Mouse (Mus musculus) urinary bladder, postnatal 36 days (tissue): ENCODE measurements at regions not wholly inside any gene's neighbourhood (a gene's known extent, or its start where the extent isn't known, plus 50 kb on each side); places are given as distances from the start of the nearest gene placed in this dataset.

Experiments used
- DNase-seq, 2 experiments: peaks; one replicate each; pipeline ENCODE4 v3.0.0; 2022; ENCODE audit warnings: low spot score in 2 of 2, mixed read lengths in 1 of 2

DNA sequence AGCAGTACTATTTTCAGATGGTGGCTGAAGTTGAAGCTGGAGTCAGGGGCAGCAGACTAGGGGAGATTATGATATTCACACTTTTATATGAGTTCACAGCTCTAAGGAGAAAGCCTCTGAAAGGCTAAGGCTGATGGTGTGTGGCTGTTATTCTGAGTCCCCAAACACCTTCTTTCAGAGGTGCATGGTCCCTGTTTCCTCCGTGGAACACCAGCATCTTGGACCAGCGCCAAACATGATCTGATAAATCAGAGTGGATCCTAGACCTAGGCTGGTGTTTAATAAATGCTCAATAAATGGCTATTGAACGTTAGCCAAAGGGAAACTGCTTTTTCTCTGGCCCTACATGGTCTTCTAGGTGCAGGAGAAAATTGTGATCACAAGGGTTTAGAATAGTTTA lies 269.2 kb downstream of the Agtpbp1 start:
- no peak for DNase-seq

DNA sequence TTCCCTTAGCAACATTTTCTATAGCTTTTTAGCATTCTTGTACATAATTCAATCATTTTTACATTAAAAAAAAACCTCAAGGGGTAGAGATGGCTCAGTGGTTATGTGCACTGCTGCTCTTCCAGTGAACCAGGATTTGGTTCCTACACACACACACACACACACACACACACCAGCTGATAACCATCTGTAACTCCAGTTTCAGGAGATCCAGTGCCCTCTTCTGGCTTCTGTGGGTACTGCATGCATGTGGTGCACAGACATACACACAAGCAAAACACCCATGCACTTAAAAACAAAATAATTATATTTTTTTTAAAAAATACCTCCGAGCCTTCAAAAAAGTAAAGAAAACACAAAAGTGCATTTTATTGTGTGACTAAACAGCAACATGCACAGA lies 270.6 kb downstream of the Agtpbp1 start:
- no peak for DNase-seq

DNA sequence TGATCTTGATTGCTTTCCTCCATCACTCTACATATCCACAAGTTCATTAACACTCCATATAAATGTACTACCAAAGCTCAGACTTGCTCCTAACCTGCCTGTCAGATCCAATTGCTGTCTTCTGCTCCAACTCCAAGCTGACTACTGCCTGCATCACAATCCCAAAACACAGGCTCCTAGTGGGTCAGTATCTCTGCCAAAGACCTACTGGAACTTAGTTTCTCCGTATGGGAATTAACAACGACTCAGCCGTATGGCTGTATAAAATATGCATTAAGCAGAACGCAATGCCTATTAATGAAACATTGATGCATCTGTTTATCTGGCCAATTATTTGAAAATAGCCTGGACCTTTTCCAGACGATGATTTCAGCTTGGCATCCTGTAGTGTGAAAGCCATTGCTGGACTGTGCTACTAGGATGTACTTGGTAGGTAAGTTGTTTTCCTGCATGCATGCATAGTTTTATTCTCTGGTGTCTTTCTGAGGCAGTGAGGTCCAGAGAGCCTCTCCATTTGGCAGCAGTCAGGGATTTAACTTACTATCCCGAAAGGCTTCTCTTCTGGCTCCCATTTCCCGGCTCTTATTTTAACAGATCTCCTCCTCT lies 271.2 kb downstream of the Agtpbp1 start:
- no peak for DNase-seq

DNA sequence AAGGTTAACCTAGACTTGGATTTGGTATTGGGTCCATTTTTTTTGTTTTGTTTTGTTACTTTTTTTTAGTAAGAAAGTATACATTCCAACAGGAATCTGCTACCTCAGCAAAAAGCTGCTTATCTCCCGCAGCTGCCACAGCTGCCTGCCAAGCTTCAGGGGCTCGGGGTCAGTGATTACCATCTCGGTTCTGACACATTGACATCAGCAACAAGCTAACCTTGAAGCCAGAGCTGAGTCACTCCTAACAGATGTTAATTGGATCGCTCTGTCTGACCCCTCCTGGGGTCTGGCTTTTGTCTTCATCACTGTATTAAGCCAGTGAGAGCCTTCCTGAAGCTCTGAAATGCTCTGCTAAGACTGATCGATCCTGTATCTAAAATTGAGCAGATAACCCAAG lies 292.1 kb downstream of the Agtpbp1 start:
- no peak for DNase-seq

DNA sequence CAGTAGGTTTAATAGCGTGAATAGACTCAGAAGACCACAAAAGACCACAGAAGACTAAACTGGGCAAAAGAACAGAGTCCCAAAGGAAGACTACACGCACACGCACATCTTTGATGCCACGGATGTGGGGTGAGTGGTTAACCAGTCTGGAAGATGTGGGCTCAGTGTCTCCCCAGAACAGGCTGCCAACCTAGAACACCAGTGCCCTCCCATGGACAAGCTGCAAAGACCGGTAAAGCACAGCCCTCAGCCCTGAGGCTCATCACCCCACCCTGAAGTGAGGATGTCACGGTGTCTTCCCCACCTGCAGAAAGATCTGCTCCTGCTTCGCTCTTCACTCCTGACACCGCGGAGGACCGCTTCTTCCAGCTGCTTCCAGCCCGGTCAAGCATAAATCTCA lies 295.9 kb downstream of the Agtpbp1 start:
- DNase-seq, result no peak

DNA sequence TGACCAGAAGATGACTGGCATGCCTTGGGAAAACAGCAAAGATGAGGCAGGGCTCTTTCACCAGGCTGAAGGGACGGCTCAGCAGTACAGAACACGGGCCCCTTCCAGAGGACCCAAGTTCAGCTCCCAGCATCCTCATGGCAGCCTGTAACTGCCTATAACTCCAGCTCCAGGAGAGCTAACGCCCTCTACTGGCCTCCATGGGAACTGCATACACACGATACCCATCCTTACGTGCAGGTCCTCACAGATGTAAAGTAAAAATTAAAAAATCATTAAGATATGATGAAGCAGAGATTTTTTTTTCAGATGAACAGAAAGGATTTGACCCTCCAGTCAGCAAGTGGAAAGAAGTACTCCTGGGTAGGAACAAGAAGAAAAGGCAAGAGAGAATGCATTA lies 303.8 kb downstream of the Agtpbp1 start:
- DNase-seq, result no peak

DNA sequence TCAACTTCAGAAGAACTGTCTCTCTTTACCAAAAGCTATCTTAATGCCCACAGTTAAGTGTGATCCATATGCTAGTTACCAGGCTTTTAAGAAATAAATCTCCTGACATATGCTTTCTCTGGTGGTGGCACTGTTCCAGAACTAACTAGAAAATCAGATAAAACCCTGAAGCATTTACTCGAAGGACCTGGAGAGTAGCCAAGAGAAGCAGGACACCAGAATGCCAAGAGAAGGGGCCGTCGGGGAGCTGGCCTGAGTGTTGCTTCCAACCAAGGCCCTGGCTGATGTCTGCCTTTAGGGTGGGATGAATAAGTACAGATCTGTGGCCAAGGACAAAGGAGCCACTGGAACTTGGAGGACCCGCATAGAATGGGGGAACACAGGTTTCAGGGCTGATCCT lies 305.9 kb downstream of the Agtpbp1 start:
- DNase-seq, result no peak

DNA sequence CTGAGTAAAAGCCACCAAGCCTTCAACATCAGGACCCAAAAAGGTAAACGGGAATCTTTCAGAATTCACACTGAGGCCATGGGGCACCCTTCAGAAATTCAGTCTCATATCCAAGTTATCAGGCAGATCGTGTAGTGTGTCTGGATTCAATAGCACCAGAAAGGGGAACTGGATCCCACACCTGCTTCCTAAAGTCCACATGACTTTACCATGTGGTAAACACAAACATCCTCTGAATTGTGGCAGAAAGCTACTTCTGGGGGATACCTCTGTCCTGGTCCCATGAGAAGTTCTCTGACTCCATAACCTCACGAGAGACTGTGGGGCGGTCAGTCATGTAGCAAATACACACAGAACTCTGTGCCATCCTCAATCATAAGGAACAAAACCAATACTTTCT lies 313.4 kb downstream of the Agtpbp1 start:
- no peak for DNase-seq

DNA sequence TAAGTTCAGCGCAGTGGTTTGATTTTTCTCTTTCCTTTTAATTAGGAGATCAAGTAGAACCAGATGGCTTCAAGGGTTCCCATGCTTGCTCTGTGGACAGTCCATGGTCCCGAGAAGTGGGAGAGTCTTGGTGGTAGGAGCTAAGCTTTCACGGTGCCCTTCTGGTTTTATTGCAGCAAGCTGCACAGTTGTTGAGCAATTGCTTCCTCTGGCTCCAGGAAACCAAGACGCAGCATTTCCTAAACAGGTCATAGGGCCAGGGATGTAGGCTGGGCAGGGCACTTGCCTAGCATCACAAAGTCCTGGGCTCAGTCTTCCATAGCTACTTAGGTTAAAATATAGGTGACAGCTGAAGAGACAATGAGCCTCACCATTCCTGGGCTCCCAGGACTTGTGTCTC lies 318.2 kb downstream of the Agtpbp1 start:
- no peak for DNase-seq

DNA sequence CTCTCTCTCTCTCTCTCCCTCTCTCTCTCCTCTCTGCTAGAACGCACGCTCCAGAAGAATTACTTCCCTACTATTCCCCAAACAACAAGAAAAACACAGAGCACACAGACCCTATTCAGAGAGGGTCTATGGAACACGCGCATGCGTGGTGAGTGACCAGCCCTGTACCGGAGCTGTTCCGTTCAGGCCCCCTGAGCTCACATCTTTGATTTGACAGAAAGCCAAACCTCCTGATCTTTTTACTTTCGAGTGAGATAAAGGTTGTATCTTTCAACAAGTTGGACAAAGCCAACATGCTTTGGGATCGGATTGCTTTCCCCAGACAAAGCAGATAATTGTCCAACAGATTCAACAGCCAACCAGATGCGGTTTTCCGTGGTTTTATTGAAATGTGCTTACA lies 320.9 kb downstream of the Agtpbp1 start:
- no peak for DNase-seq

DNA sequence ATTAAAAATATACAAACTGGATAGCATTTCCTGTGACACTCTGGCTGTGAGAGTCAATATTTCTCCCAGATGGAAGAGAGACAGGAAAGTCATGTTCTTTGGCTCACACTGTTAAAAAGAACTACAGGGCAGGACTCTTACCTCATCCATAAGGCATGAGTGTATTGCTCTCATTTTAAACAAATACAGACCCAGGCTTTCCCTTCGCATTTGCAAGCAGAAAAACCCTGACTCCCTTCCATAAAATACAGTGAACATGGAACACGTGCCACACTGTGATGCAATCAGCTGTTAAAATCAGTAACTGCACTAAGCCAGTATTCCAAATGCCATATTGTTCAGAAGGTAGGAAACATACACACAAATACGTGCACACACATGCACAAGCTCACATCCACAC lies 323.1 kb downstream of the Agtpbp1 start:
- DNase-seq, result no peak

DNA sequence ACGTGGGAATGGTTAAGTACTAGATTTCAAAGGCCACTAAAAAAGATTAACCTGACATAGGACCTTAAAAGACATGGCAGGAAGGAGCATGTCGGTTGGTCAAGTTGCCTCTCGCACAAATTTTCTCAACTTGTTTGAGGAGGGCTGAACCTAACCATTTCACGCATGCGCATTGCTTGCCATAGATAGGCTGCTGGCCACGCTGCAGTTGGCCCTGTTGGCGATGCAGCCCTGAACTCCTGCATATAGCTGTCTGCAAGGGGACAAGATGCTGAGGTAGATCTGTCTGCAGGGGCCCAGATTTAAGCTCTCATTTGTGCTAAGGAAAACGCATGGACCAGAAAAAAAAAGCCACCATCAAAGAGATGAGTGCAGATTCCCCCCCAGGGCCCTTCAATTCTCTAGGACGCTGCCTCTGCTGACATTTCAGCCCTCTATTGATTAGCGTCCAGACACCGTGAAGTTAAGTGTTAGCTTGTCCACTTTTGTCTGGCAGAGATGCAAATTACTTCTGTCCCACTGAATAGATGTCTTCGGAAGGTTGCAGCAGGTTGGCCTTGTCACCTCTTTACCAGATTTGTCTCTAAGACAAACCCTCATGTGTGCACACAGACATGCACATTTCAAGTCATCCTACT lies 329.1 kb downstream of the Agtpbp1 start:
- DNase-seq, result no peak

DNA sequence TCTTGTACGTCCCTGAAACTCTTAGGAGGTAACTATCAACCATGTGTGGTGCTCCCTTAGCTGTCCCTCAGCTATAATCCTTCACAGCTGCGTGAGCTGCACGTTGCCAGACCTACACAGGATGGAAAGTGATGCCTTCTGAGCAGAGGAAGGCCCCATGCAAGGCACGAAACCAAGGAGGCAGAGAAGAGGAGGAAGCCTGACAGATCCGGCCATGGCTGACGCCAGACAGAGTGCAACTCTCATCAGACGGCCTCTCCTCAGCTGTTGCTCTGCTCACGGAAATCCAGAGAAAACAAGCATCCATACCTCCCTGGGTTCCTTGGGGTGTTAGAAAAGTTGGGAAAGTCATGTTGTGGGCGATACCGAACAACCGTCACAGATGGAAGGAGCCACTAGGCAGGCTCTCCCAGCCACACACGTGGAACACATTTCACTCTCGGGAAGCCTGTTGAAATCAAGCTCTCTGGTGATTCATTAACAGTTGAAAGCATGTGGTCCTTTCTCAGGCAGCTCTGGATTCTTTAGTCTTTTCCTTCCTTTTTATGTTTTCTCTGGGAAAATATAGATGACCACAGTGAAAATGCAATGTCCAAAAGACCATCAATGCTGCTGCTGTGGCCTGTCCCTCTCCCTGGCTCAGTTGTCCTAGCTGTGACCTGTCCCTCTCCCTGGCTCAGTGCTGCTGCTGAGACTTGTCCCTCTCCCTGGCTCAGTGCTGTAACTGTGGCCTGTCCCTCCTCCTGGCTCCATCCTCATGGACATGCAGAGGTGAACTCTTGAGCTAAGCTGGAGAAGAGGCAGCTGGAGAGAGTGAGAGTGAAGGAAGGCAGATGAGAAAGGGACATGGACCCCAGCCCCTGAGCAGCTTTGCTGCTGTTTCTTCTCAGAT lies 331.1 kb downstream of the Agtpbp1 start:
- DNase-seq, result no peak

DNA sequence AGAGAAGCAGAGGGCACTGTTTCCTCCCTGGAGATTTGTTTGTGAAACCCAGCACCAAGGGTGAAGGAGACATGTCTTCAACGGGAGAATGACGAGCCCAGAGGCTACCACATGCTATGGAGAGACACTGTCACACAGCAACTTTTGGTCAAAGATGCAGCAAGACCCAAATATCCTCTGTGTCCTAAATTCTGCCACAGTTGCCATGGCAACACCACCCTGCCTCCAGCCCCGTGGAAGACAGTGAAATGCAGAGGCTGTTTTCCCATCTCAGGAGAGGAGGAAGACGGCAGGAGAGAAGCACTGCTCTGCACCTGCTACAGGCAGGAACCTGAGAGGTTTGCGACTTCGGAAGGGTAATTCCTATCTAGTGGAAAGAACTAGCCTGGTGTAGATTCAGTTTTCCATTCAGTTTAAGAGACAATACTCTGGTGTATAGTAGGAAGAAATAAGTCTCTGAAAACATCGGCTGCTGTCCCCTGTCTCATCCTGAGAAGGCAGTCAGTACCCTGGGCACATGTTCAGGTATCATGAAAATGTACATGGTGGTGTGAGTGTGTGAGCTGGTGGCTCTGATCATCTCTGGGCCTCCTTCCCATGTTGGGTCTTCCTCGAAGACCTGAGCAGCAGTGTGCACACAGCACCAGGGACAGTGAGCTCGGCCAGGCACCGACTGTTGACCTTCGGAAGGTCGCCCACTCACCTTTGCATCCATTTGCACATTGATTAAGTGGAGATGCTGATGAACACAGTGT lies 333.6 kb downstream of the Agtpbp1 start:
- DNase-seq, result no peak

DNA sequence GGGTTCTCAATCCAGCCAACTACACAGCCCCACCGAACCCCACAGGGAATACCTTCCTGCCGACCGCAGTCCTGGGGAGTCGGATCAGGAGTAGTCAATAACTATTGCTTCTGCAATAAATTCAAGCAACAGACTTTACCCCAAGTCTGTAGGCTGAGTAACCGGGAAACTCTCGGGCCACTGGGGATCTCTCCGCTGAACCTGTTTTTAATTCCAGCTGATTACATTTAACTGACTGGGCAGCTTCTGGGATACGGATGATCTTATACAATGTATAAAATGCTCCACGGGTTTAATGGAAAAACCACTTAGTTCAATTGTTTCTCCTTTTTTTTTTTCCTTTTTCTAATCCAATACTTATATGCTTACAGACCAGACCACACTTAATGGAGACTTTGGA lies 336.6 kb downstream of the Agtpbp1 start:
- no peak for DNase-seq

DNA sequence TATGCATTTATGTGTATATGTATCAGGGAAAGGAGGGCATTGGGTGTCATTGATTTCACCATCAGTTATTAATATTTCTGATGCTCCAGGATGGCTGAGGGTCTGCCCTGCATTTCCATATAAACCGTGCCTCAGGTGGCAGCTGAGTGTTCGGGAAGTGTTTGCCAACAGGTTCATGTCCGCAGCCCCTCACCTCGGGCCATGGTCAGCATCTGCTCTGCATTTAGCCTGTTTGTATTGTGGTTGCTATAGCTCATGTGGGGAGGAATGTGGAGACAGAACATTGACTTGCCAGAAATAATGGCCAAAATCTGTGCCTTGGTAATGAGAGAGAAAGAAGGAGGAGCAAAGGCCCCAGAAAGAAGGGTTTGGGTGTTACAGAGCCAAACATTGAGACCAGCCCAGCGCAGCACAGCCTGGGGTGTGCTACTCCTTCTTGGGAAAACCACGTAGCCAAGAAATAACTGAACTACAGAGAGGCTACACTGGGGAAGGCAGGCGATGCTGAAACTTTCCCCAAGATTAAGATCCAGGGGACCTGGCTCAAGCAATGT lies 338.0 kb downstream of the Agtpbp1 start:
- DNase-seq, result no peak

DNA sequence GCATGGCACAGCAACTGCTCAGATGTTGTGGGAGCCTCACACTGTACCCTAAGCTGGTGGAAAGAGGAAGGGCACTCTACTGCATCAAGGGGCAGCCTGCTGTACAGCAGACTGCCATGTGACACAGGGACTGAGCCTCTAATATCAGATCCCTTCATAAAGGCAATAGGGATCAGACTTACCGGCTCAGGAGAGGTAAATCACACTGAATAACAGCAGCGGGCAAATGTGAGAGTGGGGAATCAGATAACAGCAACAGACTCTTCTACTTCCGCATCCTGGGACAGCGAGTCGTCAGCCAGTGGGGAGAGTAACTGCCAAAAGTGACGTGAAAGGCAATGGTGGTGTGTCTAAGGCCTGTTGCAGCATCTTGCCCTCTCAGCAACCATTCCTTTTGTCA lies 339.0 kb downstream of the Agtpbp1 start:
- DNase-seq, result no peak

DNA sequence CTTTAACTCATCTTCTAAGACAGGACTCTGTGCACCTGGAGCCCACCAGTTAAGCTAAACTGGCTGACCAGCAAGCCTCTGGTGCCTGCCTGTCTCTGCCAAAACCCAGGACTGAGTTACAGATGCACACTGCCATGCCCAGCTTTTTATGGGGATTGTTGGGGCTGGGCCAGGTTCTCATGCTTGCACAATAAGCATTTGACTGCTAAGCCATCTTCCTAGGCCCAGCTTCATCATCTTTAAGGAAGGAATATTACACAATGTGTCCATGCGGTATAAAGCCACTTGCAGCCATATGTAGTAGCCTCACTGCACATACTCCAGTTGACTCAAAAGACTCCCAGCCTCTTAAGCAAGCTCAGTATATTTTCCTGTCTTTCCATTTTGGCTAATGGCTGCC lies 340.4 kb downstream of the Agtpbp1 start:
- peak in 1 of 2 experiments; percentile 36 for DNase-seq

DNA sequence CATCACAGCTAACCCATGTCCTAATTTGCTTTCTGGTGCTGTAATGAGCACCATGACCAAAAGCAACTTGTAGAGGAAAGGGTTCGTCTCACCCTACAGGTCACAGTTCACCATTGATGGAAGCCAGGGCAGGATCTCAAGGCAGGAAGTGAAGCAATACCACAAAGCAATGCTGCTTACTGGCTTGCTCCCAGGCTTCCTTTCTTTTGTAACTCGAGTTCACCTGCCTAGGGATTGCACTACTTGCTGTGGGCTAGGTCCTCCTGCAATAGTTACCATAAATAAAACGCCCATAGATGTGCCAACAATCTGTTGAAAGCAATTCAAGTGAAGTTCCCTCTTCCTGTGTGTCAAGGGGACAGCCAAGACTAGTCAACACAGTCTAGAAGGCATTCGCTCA lies 342.4 kb downstream of the Agtpbp1 start:
- no peak for DNase-seq

DNA sequence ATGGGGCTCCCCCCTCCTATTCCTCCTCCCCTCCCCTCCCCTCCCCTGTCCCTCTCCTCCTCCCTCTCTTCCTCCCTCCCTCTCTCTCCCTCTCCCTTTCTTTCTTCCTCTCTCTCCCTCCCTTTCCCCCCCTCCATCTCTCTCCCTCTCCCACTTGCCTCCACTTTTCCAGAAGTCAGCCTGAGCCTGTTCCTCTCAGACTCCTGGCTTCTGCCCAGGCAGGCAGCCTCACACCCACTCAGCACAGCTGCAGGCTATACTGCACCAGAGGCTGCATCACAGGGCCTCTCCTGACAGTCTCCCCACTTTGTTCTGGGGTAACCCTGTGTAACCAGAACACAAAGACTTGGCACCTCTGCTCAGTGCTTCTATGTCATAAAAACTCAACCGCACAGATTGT lies 346.3 kb downstream of the Agtpbp1 start:
- DNase-seq, result no peak

DNA sequence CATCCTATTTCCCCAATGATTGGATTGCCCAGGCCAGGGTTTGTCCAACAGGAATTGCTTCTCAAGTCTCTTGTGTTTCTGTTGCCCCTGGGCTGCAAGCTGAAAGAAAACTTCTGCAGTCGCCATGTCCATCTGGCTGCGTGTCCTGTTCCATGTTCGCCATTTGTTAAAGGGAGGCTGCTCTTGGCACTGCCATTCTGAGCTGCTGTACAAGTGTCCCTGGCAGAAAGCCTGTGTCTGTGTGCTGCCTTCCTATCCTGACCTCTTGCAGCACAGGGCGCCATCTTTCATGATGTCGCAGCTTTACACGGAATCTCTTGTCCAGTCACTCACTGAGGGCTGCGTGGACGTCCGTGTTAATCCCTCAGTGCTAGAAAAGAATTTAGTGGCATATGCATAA lies 349.2 kb downstream of the Agtpbp1 start:
- DNase-seq, result no peak

DNA sequence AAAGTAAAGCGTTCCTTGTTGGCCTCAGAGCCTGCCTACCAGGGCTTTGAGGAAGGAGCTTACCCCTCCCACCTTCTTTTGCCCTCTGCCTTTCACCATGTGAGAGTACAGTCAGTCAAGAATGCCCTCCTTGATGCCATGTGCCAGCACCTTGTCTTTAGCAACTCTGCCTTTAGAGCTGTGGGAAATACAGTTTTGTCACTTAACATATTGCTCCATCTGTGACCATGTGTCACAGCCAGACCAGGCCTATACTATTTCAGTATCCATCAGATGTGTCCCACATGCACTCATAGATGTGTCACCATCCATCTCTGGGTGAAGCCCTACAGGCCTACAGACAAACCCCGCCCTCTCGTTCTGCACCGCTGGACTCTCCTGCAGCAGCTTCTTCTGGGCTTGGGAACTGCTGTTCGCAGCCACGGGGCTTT lies 355.9 kb downstream of the Agtpbp1 start:
- DNase-seq, result no peak
